Mouse (Mus musculus) E14TG2a.4 (cell line): ENCODE data around the gene Axin1.
A peak's percentile ranks its signal among the peaks of the same experiment; 100 is the strongest.
"Not testable (repeated sequence)": the region's sequence is repeated elsewhere in the genome, so short reads cannot be mapped to it uniquely, and the experiment has no call there.

ENCODE experiments used
- H3K27me3 ChIP-seq: 2 replicates; pipeline ENCODE4 v1.6.1; 2014; ENCODE audit warnings: low read length, control low read depth; ENCODE audit not compliant: insufficient read depth
- H3K36me3 ChIP-seq: 2 replicates; pipeline ENCODE4 v1.6.1; 2014; ENCODE audit warnings: low read length, control low read depth; ENCODE audit not compliant: insufficient read depth
- H3K4me1 ChIP-seq: replicated peaks from 2 replicates; pipeline ENCODE4 v1.6.1; 2014; ENCODE audit warnings: low read depth, low read length, control low read depth
- H3K4me3 ChIP-seq: replicated peaks from 2 replicates; pipeline ENCODE4 v1.5.1; 2014; ENCODE audit warnings: mild to moderate bottlenecking, low read length
- H3K9me3 ChIP-seq: 2 replicates; pipeline ENCODE4 v1.6.1; 2014; ENCODE audit warnings: low read length, control low read depth
- CTCF ChIP-seq: conservative IDR thresholded peaks from 2 replicates; pipeline ENCODE4 v1.5.1; 2014; ENCODE audit warnings: low read length
- NANOG ChIP-seq: IDR thresholded peaks from 2 replicates; pipeline ENCODE4 v1.6.1; 2014; ENCODE audit warnings: borderline replicate concordance, low read length, mixed read lengths
- POU5F1 ChIP-seq: IDR thresholded peaks from 2 replicates; pipeline ENCODE4 v1.6.1; 2014; ENCODE audit warnings: low read length, borderline replicate concordance

Axin1 gene

DNA sequence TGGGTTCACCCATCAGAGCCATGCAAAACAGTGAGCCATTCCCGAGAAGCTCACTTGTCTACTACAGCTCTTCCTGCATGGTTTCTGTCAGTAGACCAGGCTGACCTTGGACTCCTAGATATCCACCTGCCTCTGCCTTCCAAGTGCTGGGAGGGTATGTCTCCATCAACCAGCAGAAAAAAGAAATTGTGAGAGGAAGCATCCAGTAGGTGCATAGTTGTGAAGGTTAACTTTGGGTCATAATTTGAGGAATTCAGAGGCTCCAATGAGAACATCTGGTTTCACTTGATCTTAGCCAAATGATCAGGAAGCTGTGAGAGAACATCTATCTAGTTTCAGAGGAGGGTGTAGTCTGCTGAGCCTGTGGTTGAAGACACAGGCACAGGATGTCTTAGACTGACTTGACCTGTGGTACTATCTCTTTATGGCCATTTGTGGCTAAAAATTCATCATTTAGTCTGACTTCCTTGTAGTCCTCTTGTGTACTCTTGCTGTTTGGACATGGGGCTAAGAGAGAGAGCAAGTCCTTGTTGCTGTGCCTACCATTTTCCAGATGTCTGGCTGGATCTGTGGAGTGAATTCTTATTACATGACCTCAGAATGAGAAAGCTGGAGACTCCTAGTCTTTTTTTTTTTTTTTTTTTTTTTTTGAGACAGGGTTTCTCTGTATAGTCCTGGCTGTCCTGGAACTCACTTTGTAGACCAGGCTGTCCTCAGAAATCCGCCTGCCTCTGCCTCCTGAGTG is 13.6 kb downstream of the Axin1 start:
- TF ChIP-seq NANOG (no peak), POU5F1 (no peak), CTCF (no peak)
- H3K4me1 ChIP-seq = peaks cover 22% of the 10 kb centered on the region
- no peaks in the 10 kb centered on the region for H3K27me3 ChIP-seq
- H3K4me3 ChIP-seq = no peak overlapping the region
- H3K9me3 ChIP-seq = no peaks in the 10 kb centered on the region
- H3K36me3 ChIP-seq = peaks cover 74% of the 10 kb centered on the region

- TF ChIP-seq NANOG = no peak
- no peak for TF ChIP-seq POU5F1
- TF ChIP-seq CTCF = no peak
- H3K27me3 ChIP-seq = no peaks in the 10 kb centered on the region
These were observed 24.2 kb downstream of the Axin1 start for GRCm38 (mm10) chr17:26162736-26163135.

DNA sequence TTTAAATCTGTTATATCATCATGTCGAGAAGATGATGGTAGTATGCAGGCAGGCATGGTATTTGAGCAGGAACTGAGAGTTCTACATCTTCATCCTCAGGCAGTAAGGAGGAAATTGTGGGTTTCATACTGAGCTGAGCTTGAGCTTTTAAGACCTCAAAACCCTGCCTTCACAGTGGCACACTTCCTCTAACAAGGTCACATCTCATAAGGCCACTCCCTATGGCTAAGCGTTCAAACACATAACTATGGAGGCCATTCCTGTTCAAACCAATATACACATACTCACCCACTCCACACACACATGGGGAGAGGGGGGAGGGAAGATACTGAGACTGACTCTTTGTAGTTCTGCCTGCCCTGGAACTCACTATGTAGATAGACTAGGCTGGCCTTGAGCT is 29.6 kb downstream of the Axin1 start:
- no peak for TF ChIP-seq CTCF
- no peak for TF ChIP-seq POU5F1
- no peak for TF ChIP-seq NANOG
- H3K27me3 ChIP-seq = no peaks in the 10 kb centered on the region

More at GRCm38 (mm10) chr17:26162736-26163135, 24.2 kb downstream of the Axin1 start:
- Histone ChIP-seq H3K4me3 (no peak overlapping the region), H3K4me1 (no peaks in the 10 kb centered on the region; the same call in 1 of the 2 replicates), H3K36me3 (peaks cover 40% of the 10 kb centered on the region), H3K9me3 (no peaks in the 10 kb centered on the region)

GRCm38 (mm10) chr17:26175248-26175647 is 36.8 kb downstream of the Axin1 start:
- not testable (repeated sequence) for H3K4me3 ChIP-seq, H3K4me1 ChIP-seq, H3K27me3 ChIP-seq, H3K9me3 ChIP-seq
- TF ChIP-seq CTCF = peak; percentile 21
- peaks cover 65% of the 10 kb centered on the region for H3K36me3 ChIP-seq

More for the DNA sequence above, 29.6 kb downstream of the Axin1 start:
- Histone ChIP-seq H3K9me3 (no peaks in the 10 kb centered on the region), H3K4me3 (no peak overlapping the region), H3K36me3 (peaks cover 49% of the 10 kb centered on the region), H3K4me1 (no peaks in the 10 kb centered on the region)

DNA sequence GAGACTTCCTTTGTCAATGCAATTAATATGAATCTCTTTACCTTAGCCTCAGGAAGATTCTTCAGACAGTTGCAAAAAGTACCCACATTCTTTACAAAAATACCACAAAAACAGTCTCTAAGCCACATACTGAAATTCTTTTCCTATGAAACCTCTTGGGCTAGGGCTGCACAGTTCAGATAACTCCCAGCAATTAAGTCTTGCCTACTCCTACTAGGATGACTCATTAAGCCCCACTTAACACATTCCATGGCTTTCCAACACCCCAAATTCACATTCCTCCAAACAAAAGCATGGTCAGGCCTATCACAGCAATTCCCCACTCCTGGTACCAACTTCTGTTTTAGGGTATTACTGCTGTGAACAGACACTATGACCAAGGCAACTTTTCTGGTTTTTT is 40.1 kb downstream of the Axin1 start:
- peaks cover 80% of the 10 kb centered on the region for H3K36me3 ChIP-seq
- no peaks in the 10 kb centered on the region for H3K9me3 ChIP-seq
- H3K4me1 ChIP-seq = no peaks in the 10 kb centered on the region
- no peak overlapping the region for H3K4me3 ChIP-seq
- no peaks in the 10 kb centered on the region for H3K27me3 ChIP-seq
- TF ChIP-seq CTCF (no peak), NANOG (no peak)

GRCm38 (mm10) chr17:26181179-26181578 is 42.7 kb downstream of the Axin1 start:
- Histone ChIP-seq H3K36me3 (peaks cover 81% of the 10 kb centered on the region), H3K4me3 (no peak overlapping the region), H3K27me3 (no peaks in the 10 kb centered on the region), H3K9me3 (no peaks in the 10 kb centered on the region), H3K4me1 (no peaks in the 10 kb centered on the region)
- TF ChIP-seq POU5F1 (no peak), CTCF (no peak), NANOG (no peak)

- Histone ChIP-seq H3K9me3 (no peaks in the 10 kb centered on the region), H3K36me3 (peaks cover 98% of the 10 kb centered on the region), H3K4me1 (peaks cover 3% of the 10 kb centered on the region; the same call in 1 of the 2 replicates), H3K4me3 (no peak overlapping the region), H3K27me3 (no peaks in the 10 kb centered on the region)
- no peak for TF ChIP-seq NANOG
- no peak for TF ChIP-seq POU5F1
- TF ChIP-seq CTCF = no peak
These were observed 49.1 kb downstream of the Axin1 start for GRCm38 (mm10) chr17:26187592-26187991.

- peaks cover 97% of the 10 kb centered on the region for H3K36me3 ChIP-seq
- no peak overlapping the region for H3K4me3 ChIP-seq
- H3K27me3 ChIP-seq = no peaks in the 10 kb centered on the region
- TF ChIP-seq POU5F1 (no peak), CTCF (no peak), NANOG (no peak)
- peaks cover 3% of the 10 kb centered on the region; the same call in 1 of the 2 replicates for H3K4me1 ChIP-seq
- no peaks in the 10 kb centered on the region for H3K9me3 ChIP-seq
These were observed 49.8 kb downstream of the Axin1 start for GRCm38 (mm10) chr17:26188091-26188805.

DNA sequence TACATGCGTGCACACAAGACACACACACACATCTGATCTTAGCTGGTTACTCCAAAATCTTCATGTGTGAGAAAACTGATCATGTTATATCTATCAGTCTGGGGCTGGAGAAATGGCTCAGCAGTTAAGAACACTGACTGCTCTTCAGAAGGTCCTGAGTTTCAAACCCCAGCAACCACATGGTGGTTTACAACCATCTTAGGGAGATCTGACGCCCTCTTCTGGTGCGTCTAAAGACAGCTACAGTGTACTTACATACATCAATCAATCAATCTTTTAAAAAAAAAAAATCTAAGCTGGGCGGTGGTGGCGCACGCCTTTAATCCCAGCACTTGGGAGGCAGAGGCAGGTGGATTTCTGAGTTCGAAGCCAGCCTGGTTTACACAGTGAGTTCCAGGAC is 53.0 kb downstream of the Axin1 start:
- not testable (repeated sequence) for H3K27me3 ChIP-seq, H3K9me3 ChIP-seq, H3K4me3 ChIP-seq
- H3K4me1 ChIP-seq = peaks cover 17% of the 10 kb centered on the region
- peaks cover 97% of the 10 kb centered on the region for H3K36me3 ChIP-seq
